Mouse (Mus musculus): ENCODE data around the gene Abca13. TPM values are rescaled to one million over a fixed set of nuclear protein-coding genes. Genes with fewer than 3 reads are reported as not detected.

Gene Abca13
- polyA plus RNA-seq, 1 experiment from 2014 or later: 0.08 TPM

- Histone ChIP-seq H3K4me3 (ENCODE audit: low read depth, low read length) (no peak overlapping the region), H3K27ac (replicated peaks; ENCODE audit: low read depth, low read length) (no peak overlapping the region), H3K9ac (replicated peaks; ENCODE audit: low read length) (no peak overlapping the region), H3K36me3 (replicated peaks; ENCODE audit: control insufficient read depth, insufficient read depth, low read depth, low read length) (no peaks in the 10 kb centered on the region), H3K9me3 (replicated peaks; ENCODE audit: control insufficient read depth, low read length) (no peaks in the 10 kb centered on the region), H3K4me2 (ENCODE audit: low read depth, low read length) (no peak overlapping the region), H3K4me1 (ENCODE audit: control insufficient read depth, insufficient read depth, low read length) (no peaks in the 10 kb centered on the region), H3K27me3 (ENCODE audit: control insufficient read depth, insufficient read depth, low read length) (no peaks in the 10 kb centered on the region)
- 72% methylated on average over 6 of the region's 6 CpGs for WGBS
- DNase-seq (ENCODE audit: low spot score) (no peak), ATAC-seq (replicated peaks; ENCODE audit: insufficient number of reproducible peaks, low FRiP score, low TSS enrichment, low read depth) (no peak)
Observed at GRCm38 (mm10) chr11:9536811-9537210, 345.1 kb downstream of the Abca13 start.

GRCm38 (mm10) chr11:9538328-9538727 is 346.6 kb downstream of the Abca13 start:
- Histone ChIP-seq H3K27ac (replicated peaks; ENCODE audit: low read depth, low read length) (no peak overlapping the region), H3K9me3 (replicated peaks; ENCODE audit: control insufficient read depth, low read length) (no peaks in the 10 kb centered on the region), H3K4me1 (ENCODE audit: control insufficient read depth, insufficient read depth, low read length) (no peaks in the 10 kb centered on the region), H3K9ac (replicated peaks; ENCODE audit: low read length) (no peak overlapping the region), H3K27me3 (ENCODE audit: control insufficient read depth, insufficient read depth, low read length) (no peaks in the 10 kb centered on the region), H3K36me3 (replicated peaks; ENCODE audit: control insufficient read depth, insufficient read depth, low read depth, low read length) (no peaks in the 10 kb centered on the region), H3K4me3 (ENCODE audit: low read depth, low read length) (no peak overlapping the region), H3K4me2 (ENCODE audit: low read depth, low read length) (no peak overlapping the region)
- 55% methylated on average over 1 of the region's 1 CpGs for WGBS
- ATAC-seq (replicated peaks; ENCODE audit: insufficient number of reproducible peaks, low FRiP score, low TSS enrichment, low read depth) (no peak), DNase-seq (ENCODE audit: low spot score) (peak; percentile 23)

DNA sequence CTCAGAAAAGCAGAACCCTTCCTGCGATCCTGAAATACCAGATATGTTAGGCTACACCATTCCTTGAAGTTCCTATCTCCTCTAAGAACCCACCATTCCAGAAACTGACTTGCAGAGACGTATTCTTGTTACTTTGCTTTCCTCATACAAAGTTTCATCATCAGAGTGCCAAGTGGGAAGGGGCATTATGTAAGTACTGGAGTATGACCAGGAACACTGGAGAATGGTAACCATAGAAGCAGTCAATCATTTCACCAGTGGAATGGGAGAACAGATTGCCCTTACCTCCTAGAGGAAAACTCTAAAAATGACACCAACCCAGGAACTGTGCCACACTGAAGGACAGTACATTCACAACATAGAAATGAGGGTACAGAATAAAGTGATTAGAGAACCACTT is 368.3 kb downstream of the Abca13 start:
- ATAC-seq (replicated peaks; ENCODE audit: insufficient number of reproducible peaks, low FRiP score, low TSS enrichment, low read depth): no peak
- H3K4me2 ChIP-seq (ENCODE audit: low read depth, low read length): no peak overlapping the region
- H3K9ac ChIP-seq (replicated peaks; ENCODE audit: low read length): no peak overlapping the region
- 78% methylated on average over 2 of the region's 2 CpGs for WGBS
- H3K9me3 ChIP-seq (replicated peaks; ENCODE audit: control insufficient read depth, low read length): no peaks in the 10 kb centered on the region
- H3K4me3 ChIP-seq (ENCODE audit: low read depth, low read length): no peak overlapping the region
- no peaks in the 10 kb centered on the region for H3K36me3 ChIP-seq (replicated peaks; ENCODE audit: control insufficient read depth, insufficient read depth, low read depth, low read length)
- no peak overlapping the region for H3K27ac ChIP-seq (replicated peaks; ENCODE audit: low read depth, low read length)
- no peaks in the 10 kb centered on the region for H3K4me1 ChIP-seq (ENCODE audit: control insufficient read depth, insufficient read depth, low read length)
- no peak for DNase-seq (ENCODE audit: low spot score)
- no peaks in the 10 kb centered on the region for H3K27me3 ChIP-seq (ENCODE audit: control insufficient read depth, insufficient read depth, low read length)

DNA sequence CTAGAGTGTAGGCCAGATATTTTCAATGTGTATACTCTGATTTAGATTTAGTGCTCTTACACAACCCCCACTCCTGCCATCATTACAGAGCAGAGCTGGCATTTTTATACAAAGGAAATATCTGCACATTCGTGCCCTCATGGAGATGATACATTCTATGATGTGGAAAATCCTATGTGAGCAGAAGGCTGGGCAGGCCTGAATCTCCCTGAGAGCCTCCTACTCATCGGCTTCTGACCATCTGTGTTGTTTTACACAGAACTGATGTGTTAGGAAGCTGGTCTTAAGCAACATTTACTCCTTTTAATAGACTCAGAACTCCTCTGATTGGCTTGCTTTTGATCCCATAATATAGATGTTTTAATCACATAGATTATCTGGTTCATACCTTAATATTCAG is 376.6 kb downstream of the Abca13 start:
- no peak overlapping the region for H3K4me3 ChIP-seq (ENCODE audit: low read depth, low read length)
- no peaks in the 10 kb centered on the region for H3K36me3 ChIP-seq (replicated peaks; ENCODE audit: control insufficient read depth, insufficient read depth, low read depth, low read length)
- H3K27ac ChIP-seq (replicated peaks; ENCODE audit: low read depth, low read length): no peak overlapping the region
- no peaks in the 10 kb centered on the region for H3K4me1 ChIP-seq (ENCODE audit: control insufficient read depth, insufficient read depth, low read length)
- 77% methylated on average over 2 of the region's 2 CpGs for WGBS
- DNase-seq (ENCODE audit: low spot score) (no peak), ATAC-seq (replicated peaks; ENCODE audit: insufficient number of reproducible peaks, low FRiP score, low TSS enrichment, low read depth) (no peak)
- no peak overlapping the region for H3K4me2 ChIP-seq (ENCODE audit: low read depth, low read length)
- H3K9ac ChIP-seq (replicated peaks; ENCODE audit: low read length): no peak overlapping the region
- no peaks in the 10 kb centered on the region for H3K27me3 ChIP-seq (ENCODE audit: control insufficient read depth, insufficient read depth, low read length)
- H3K9me3 ChIP-seq (replicated peaks; ENCODE audit: control insufficient read depth, low read length): no peaks in the 10 kb centered on the region

- Histone ChIP-seq H3K4me2 (ENCODE audit: low read depth, low read length) (no peak overlapping the region), H3K9ac (replicated peaks; ENCODE audit: low read length) (no peak overlapping the region), H3K4me3 (ENCODE audit: low read depth, low read length) (no peak overlapping the region), H3K27me3 (ENCODE audit: control insufficient read depth, insufficient read depth, low read length) (no peaks in the 10 kb centered on the region), H3K4me1 (ENCODE audit: control insufficient read depth, insufficient read depth, low read length) (no peaks in the 10 kb centered on the region), H3K27ac (replicated peaks; ENCODE audit: low read depth, low read length) (no peak overlapping the region), H3K36me3 (replicated peaks; ENCODE audit: control insufficient read depth, insufficient read depth, low read depth, low read length) (no peaks in the 10 kb centered on the region), H3K9me3 (replicated peaks; ENCODE audit: control insufficient read depth, low read length) (no peaks in the 10 kb centered on the region)
- 76% methylated on average over 6 of the region's 6 CpGs for WGBS
- DNase-seq (ENCODE audit: low spot score): no peak
- ATAC-seq (replicated peaks; ENCODE audit: insufficient number of reproducible peaks, low FRiP score, low TSS enrichment, low read depth): no peak
Observed at GRCm38 (mm10) chr11:9570319-9570718, 378.6 kb downstream of the Abca13 start.

GRCm38 (mm10) chr11:9574894-9575293 is 383.2 kb downstream of the Abca13 start:
- H3K36me3 ChIP-seq (replicated peaks; ENCODE audit: control insufficient read depth, insufficient read depth, low read depth, low read length): no peaks in the 10 kb centered on the region
- ATAC-seq (replicated peaks; ENCODE audit: insufficient number of reproducible peaks, low FRiP score, low TSS enrichment, low read depth) (no peak), DNase-seq (ENCODE audit: low spot score) (no peak)
- 86% methylated on average over 4 of the region's 4 CpGs for WGBS
- H3K9me3 ChIP-seq (replicated peaks; ENCODE audit: control insufficient read depth, low read length): no peaks in the 10 kb centered on the region
- H3K4me1 ChIP-seq (ENCODE audit: control insufficient read depth, insufficient read depth, low read length): no peaks in the 10 kb centered on the region
- H3K27me3 ChIP-seq (ENCODE audit: control insufficient read depth, insufficient read depth, low read length): no peaks in the 10 kb centered on the region
- H3K27ac ChIP-seq (replicated peaks; ENCODE audit: low read depth, low read length): no peak overlapping the region
- no peak overlapping the region for H3K9ac ChIP-seq (replicated peaks; ENCODE audit: low read length)
- H3K4me2 ChIP-seq (ENCODE audit: low read depth, low read length): no peak overlapping the region
- no peak overlapping the region for H3K4me3 ChIP-seq (ENCODE audit: low read depth, low read length)

GRCm38 (mm10) chr11:9591757-9592316 is 400.1 kb downstream of the Abca13 start:
- no peak overlapping the region for H3K27ac ChIP-seq (replicated peaks; ENCODE audit: low read depth, low read length)
- no peak overlapping the region for H3K9ac ChIP-seq (replicated peaks; ENCODE audit: low read length)
- ATAC-seq (replicated peaks; ENCODE audit: insufficient number of reproducible peaks, low FRiP score, low TSS enrichment, low read depth) (no peak), DNase-seq (ENCODE audit: low spot score) (no peak)
- no peak overlapping the region for H3K4me3 ChIP-seq (ENCODE audit: low read depth, low read length)
- no peaks in the 10 kb centered on the region for H3K9me3 ChIP-seq (replicated peaks; ENCODE audit: control insufficient read depth, low read length)
- H3K27me3 ChIP-seq (ENCODE audit: control insufficient read depth, insufficient read depth, low read length): no peaks in the 10 kb centered on the region
- 81% methylated on average over 1 of the region's 1 CpGs for WGBS
- H3K4me1 ChIP-seq (ENCODE audit: control insufficient read depth, insufficient read depth, low read length): no peaks in the 10 kb centered on the region
- H3K4me2 ChIP-seq (ENCODE audit: low read depth, low read length): no peak overlapping the region
- H3K36me3 ChIP-seq (replicated peaks; ENCODE audit: control insufficient read depth, insufficient read depth, low read depth, low read length): no peaks in the 10 kb centered on the region

DNA sequence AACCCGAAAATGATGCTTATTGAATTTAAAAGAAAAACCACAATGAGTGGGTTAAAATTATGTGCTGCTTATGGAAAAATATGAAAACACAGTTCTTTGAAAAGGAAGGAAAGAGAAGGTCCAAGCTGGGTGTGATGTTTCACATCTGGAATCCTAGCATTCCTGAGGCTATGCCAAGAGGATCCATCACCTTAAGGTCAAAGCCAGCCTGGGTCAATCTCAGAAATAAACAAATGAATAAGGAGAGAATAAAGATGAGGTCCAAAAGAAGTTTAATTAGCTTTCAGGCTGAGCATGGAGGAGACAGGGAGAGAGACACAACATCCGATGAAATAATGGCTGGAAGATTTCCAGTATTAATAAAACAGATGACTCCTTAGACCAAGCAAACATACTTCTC is 405.6 kb downstream of the Abca13 start:
- ATAC-seq (replicated peaks; ENCODE audit: insufficient number of reproducible peaks, low FRiP score, low TSS enrichment, low read depth): no peak
- no peak overlapping the region for H3K4me2 ChIP-seq (ENCODE audit: low read depth, low read length)
- no peak overlapping the region for H3K9ac ChIP-seq (replicated peaks; ENCODE audit: low read length)
- no peaks in the 10 kb centered on the region for H3K36me3 ChIP-seq (replicated peaks; ENCODE audit: control insufficient read depth, insufficient read depth, low read depth, low read length)
- H3K4me1 ChIP-seq (ENCODE audit: control insufficient read depth, insufficient read depth, low read length): no peaks in the 10 kb centered on the region
- no peaks in the 10 kb centered on the region for H3K9me3 ChIP-seq (replicated peaks; ENCODE audit: control insufficient read depth, low read length)
- no peak overlapping the region for H3K4me3 ChIP-seq (ENCODE audit: low read depth, low read length)
- no peaks in the 10 kb centered on the region for H3K27me3 ChIP-seq (ENCODE audit: control insufficient read depth, insufficient read depth, low read length)
- 77% methylated on average over 2 of the region's 2 CpGs for WGBS
- DNase-seq (ENCODE audit: low spot score): no peak
- no peak overlapping the region for H3K27ac ChIP-seq (replicated peaks; ENCODE audit: low read depth, low read length)
